Mouse (Mus musculus) olfactory bulb, adult 2 months (tissue): ENCODE measurements around the gene Capn2.

ENCODE experiments used
- CTCF ChIP-seq: fragments of 200-500 bp; IDR thresholded peaks from 2 replicates; pipeline ENCODE4 v1.5.1; 2012; ENCODE audit warnings: low read depth, mild to moderate bottlenecking, low read length, moderate library complexity; ENCODE audit not compliant: insufficient read depth
- POLR2A ChIP-seq: fragments of 200-500 bp; IDR thresholded peaks from 2 replicates; pipeline ENCODE4 v1.6.1; 2012; ENCODE audit warnings: mild to moderate bottlenecking, low read depth, low read length, moderate library complexity; ENCODE audit not compliant: insufficient read depth

DNA sequence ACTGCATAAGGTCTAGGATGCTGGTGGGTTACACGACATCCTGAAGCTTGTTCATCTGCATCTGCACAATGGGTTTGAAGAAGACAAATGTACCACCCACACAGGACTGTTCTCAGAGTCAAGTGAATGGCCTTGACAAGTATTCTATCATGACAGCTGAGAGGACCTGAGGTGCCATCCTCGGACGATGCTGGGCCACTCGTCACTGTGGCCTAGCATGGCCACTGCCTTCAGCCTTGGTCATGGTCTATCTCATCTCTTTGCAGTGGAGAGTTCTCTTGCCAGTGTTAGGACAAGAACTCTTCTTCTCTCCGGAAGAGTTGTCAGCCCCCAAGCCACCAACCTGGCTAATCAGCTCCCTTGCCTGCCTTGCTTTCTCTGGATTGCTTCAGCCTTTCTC is 3.7 kb downstream of the Capn2 start:
- TF ChIP-seq CTCF, result no peak
- TF ChIP-seq POLR2A, result no peak
